Mouse (Mus musculus) liver, postnatal 0 days (tissue): ENCODE data around the gene Gpc6.

Experiments
- CTCF ChIP-seq: sonication (generic); IDR thresholded peaks from 2 replicates; pipeline ENCODE4 v1.5.1; 2016; ENCODE audit warnings: antibody characterized with exemption, low read depth
- EP300 ChIP-seq: IDR thresholded peaks from 2 replicates; pipeline ENCODE4 v1.6.1; 2016; ENCODE audit warnings: antibody characterized with exemption, low read depth, mild to moderate bottlenecking

- TF ChIP-seq CTCF: no peak
- TF ChIP-seq EP300: no peak
These were observed 289.3 kb downstream of the Gpc6 start for GRCm38 (mm10) chr14:117214373-117214772.
